Mouse (Mus musculus): Measurements from ENCODE around the gene Zfp687.
A peak's percentile ranks its signal among the peaks of the same experiment; 100 is the strongest.
"Not testable (repeated sequence)": the region's sequence is repeated elsewhere in the genome, so short reads cannot be mapped to it uniquely, and the experiment has no call there.

Gene Zfp687

GRCm38 (mm10) chr3:95015337-95015872 lies at the start of gene Zfp687:
TSS of gene Zfp687 (minus strand) at chr3:95015448.
- peak; percentile 100 for DNase-seq (ENCODE audit: low read depth, low spot score)

- DNase-seq (ENCODE audit: low read depth, low spot score), result no peak
These were observed 48.5 kb upstream of the Zfp687 start for GRCm38 (mm10) chr3:95063741-95064140.

- DNase-seq (ENCODE audit: low read depth, low spot score), result peak; percentile 13
These were observed 42.8 kb upstream of the Zfp687 start for GRCm38 (mm10) chr3:95058078-95058477.

GRCm38 (mm10) chr3:95056275-95056674 lies 41.0 kb upstream of the Zfp687 start:
- DNase-seq (ENCODE audit: low read depth, low spot score), result no peak

- no peak for DNase-seq (ENCODE audit: low read depth, low spot score)
These were observed 39.4 kb upstream of the Zfp687 start for GRCm38 (mm10) chr3:95054481-95055260.

GRCm38 (mm10) chr3:95053701-95054100 lies 38.5 kb upstream of the Zfp687 start:
- DNase-seq (ENCODE audit: low read depth, low spot score), result peak; percentile 37

GRCm38 (mm10) chr3:95052959-95053358 lies 37.7 kb upstream of the Zfp687 start:
- DNase-seq (ENCODE audit: low read depth, low spot score), result peak; percentile 23

- DNase-seq (ENCODE audit: low read depth, low spot score), result no peak
These were observed 32.7 kb upstream of the Zfp687 start for GRCm38 (mm10) chr3:95047914-95048313.

- DNase-seq (ENCODE audit: low read depth, low spot score), result no peak
These were observed 31.3 kb upstream of the Zfp687 start for GRCm38 (mm10) chr3:95046462-95047057.

GRCm38 (mm10) chr3:95043251-95043650 lies 28.0 kb upstream of the Zfp687 start:
- DNase-seq (ENCODE audit: low read depth, low spot score), result no peak

GRCm38 (mm10) chr3:95042838-95043229 lies 27.6 kb upstream of the Zfp687 start:
- no peak for DNase-seq (ENCODE audit: low read depth, low spot score)

- DNase-seq (ENCODE audit: low read depth, low spot score), result peak; percentile 91
These were observed 27.1 kb upstream of the Zfp687 start, which contains the start of gene Psmd4 for GRCm38 (mm10) chr3:95042166-95042837. TSS of gene Psmd4 (minus strand) at chr3:95042614.

- no peak for DNase-seq (ENCODE audit: low read depth, low spot score)
These were observed 26.4 kb upstream of the Zfp687 start for GRCm38 (mm10) chr3:95041625-95042024.

GRCm38 (mm10) chr3:95029953-95030352 lies 14.7 kb upstream of the Zfp687 start:
- DNase-seq (ENCODE audit: low read depth, low spot score), result no peak

GRCm38 (mm10) chr3:95029291-95029827 lies 14.1 kb upstream of the Zfp687 start:
- not testable (repeated sequence) for DNase-seq (ENCODE audit: low read depth, low spot score)

- no peak for DNase-seq (ENCODE audit: low read depth, low spot score)
These were observed 13.4 kb upstream of the Zfp687 start for GRCm38 (mm10) chr3:95028603-95029002.

- DNase-seq (ENCODE audit: low read depth, low spot score), result no peak
These were observed 12.5 kb upstream of the Zfp687 start for GRCm38 (mm10) chr3:95027701-95028100.

GRCm38 (mm10) chr3:95027057-95027645 lies 11.9 kb upstream of the Zfp687 start:
- no peak for DNase-seq (ENCODE audit: low read depth, low spot score)

- DNase-seq (ENCODE audit: low read depth, low spot score), result no peak
These were observed 10.0 kb upstream of the Zfp687 start for GRCm38 (mm10) chr3:95025202-95025601.

- no peak for DNase-seq (ENCODE audit: low read depth, low spot score)
These were observed 9.3 kb upstream of the Zfp687 start for GRCm38 (mm10) chr3:95024551-95024950.

- DNase-seq (ENCODE audit: low read depth, low spot score), result not testable (repeated sequence)
These were observed 5.7 kb upstream of the Zfp687 start for GRCm38 (mm10) chr3:95020956-95021355.

- no peak for DNase-seq (ENCODE audit: low read depth, low spot score)
These were observed 3.5 kb upstream of the Zfp687 start for GRCm38 (mm10) chr3:95018741-95019140.
